Mouse (Mus musculus): ENCODE data around the gene Nphs2. TPM values are rescaled to one million over a fixed set of nuclear protein-coding genes. Genes with fewer than 3 reads are reported as not detected.

Gene Nphs2
- polyA plus RNA-seq, 1 experiment from 2014 or later, result not detected

DNA sequence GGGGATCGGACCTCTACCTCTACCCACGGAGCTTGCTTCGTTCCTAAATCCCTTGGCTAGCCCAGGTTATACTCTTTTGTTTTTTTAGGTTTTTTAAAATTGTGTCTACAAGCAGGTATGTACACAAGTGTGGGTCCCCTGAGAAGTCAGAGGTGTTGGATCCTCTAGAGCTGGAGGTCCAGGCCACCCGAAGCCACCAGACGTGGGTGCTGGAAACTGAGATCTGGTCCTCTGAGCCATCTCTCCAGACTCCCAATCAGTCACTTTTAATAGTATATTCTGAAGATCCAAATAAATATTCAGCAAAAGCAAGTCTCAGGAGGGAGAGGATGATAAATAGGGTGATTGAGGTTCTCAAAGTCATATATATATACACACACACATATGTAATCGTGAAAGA lies 20.5 kb upstream of the Nphs2 start:
- WGBS, result 95% methylated on average over 6 of the region's 6 CpGs
- no peak overlapping the region for H3K4me3 ChIP-seq
- H3K27me3 ChIP-seq (ENCODE audit: poor library complexity, severe bottlenecking), result no peaks in the 10 kb centered on the region
- no peaks in the 10 kb centered on the region for H3K36me3 ChIP-seq (replicated peaks)
- no peak overlapping the region for H3K27ac ChIP-seq
- H3K4me1 ChIP-seq, result no peaks in the 10 kb centered on the region
- no peaks in the 10 kb centered on the region for H3K9me3 ChIP-seq
- no peak for DNase-seq (ENCODE audit: extremely low spot score, low spot score)

DNA sequence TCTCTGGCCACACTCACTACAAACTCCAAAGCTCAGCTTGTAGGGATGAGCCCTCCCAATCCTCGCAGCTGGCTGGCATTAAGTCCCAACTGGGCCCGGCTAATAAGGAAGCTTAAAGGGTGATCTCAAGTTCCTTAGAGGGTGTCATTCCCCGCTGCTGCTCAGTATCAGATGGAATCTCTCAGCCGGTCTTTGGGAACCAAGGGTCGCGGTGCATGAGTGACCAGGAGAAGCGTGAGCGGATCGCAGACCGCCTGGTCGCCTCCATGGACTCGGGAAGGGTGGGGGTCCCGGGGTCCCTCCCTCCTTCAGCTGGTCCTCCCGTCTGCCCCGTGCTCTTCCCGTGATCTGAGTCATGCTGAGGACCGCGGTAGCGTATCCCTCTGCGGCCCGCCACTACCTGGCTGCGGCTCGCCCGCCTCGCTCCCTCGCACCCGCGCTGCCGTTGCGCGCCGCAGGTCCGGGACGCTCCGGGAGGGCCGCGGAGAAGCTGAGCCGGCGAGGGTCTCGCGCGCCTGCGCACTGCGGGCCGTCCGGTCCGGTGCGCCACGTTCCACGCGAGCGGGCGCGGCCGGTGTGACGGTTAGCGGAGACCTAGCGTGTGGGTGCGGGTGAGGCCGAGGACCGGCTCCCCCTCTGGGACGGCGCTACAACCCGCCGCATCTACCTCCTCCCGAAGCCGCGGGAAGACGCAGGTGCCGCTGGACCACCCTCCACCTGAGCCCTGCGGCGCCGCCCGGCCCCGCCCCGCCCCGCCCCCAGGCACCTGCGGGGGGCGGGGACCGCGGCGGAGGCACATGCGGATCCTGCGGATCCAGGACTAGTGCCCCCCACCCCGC lies 7.4 kb upstream of the Nphs2 start, which contains the start of gene Tdrd5:
Gene Tdrd5, minus strand, starts transcription at position 754 of the 839 bp plus-strand sequence.
- Histone ChIP-seq H3K4me3 (peak within 1 kb of the TSS; percentile 84), H3K4me1 (peaks cover 14% of the 10 kb centered on the region), H3K9me3 (0 out of 2 replicates have a peak, but pooled peaks cover 4% of the 10 kb centered on the region), H3K27me3 (ENCODE audit: poor library complexity, severe bottlenecking) (peaks cover 64% of the 10 kb centered on the region), H3K36me3 (replicated peaks) (no peaks in the 10 kb centered on the region), H3K27ac (peak within 1 kb of the TSS; percentile 69)
- peak; percentile 24 for DNase-seq (ENCODE audit: extremely low spot score, low spot score)
- WGBS, result under 1% methylated on average over 85 of the region's 85 CpGs

- 78% methylated on average over 1 of the region's 1 CpGs for WGBS
- no peak overlapping the region for H3K4me3 ChIP-seq
- H3K36me3 ChIP-seq (replicated peaks), result no peaks in the 10 kb centered on the region
- peaks cover 13% of the 10 kb centered on the region for H3K4me1 ChIP-seq
- peaks cover 83% of the 10 kb centered on the region for H3K27me3 ChIP-seq (ENCODE audit: poor library complexity, severe bottlenecking)
- H3K9me3 ChIP-seq, result no peaks in the 10 kb centered on the region
- no peak overlapping the region for H3K27ac ChIP-seq
- DNase-seq (ENCODE audit: extremely low spot score, low spot score), result no peak
These were observed 1.9 kb upstream of the Nphs2 start for GRCm38 (mm10) chr1:156308595-156308994.

DNA sequence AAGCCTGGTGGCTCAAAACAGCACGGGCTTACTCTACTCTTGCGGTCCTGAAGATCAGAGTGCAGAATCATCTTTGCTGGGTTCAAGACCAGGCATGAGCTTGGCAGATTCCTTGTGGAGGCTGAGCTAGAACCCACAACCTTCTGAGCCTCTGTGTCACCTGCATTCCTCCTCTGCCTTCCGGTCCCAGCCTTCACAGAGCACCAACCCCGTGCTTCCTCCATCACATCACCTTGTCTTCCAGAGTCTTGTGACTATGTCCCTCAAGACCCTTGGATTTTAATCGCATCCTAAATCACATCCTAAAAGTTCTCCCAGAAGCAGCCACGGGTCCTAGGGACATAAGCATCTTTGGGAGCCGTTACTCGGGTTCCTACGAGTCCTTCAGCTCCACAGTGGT lies 12.6 kb downstream of the Nphs2 start:
- H3K27me3 ChIP-seq (ENCODE audit: poor library complexity, severe bottlenecking), result no peaks in the 10 kb centered on the region
- no peaks in the 10 kb centered on the region for H3K9me3 ChIP-seq
- no peak overlapping the region for H3K4me3 ChIP-seq
- 91% methylated on average over 9 of the region's 9 CpGs for WGBS
- H3K4me1 ChIP-seq, result no peaks in the 10 kb centered on the region
- H3K27ac ChIP-seq, result no peak overlapping the region
- no peaks in the 10 kb centered on the region for H3K36me3 ChIP-seq (replicated peaks)
- no peak for DNase-seq (ENCODE audit: extremely low spot score, low spot score)

- H3K9me3 ChIP-seq, result no peaks in the 10 kb centered on the region
- no peaks in the 10 kb centered on the region for H3K4me1 ChIP-seq
- no peaks in the 10 kb centered on the region for H3K36me3 ChIP-seq (replicated peaks)
- H3K27me3 ChIP-seq (ENCODE audit: poor library complexity, severe bottlenecking), result no peaks in the 10 kb centered on the region
- no peak overlapping the region for H3K27ac ChIP-seq
- no peak overlapping the region for H3K4me3 ChIP-seq
- DNase-seq (ENCODE audit: extremely low spot score, low spot score), result no peak
- WGBS, result 75% methylated on average over 4 of the region's 4 CpGs
These were observed 30.3 kb downstream of the Nphs2 start for GRCm38 (mm10) chr1:156340847-156341246.

GRCm38 (mm10) chr1:156344433-156344832 lies 33.9 kb downstream of the Nphs2 start:
- no peak for DNase-seq (ENCODE audit: extremely low spot score, low spot score)

GRCm38 (mm10) chr1:156345633-156346032 lies 35.1 kb downstream of the Nphs2 start:
- no peak overlapping the region for H3K27ac ChIP-seq
- DNase-seq (ENCODE audit: extremely low spot score, low spot score), result no peak

More at GRCm38 (mm10) chr1:156344433-156344832, 33.9 kb downstream of the Nphs2 start:
- no peaks in the 10 kb centered on the region for H3K9me3 ChIP-seq
- no peaks in the 10 kb centered on the region for H3K4me1 ChIP-seq
- H3K27ac ChIP-seq, result no peak overlapping the region
- 73% methylated on average over 4 of the region's 4 CpGs for WGBS
- H3K27me3 ChIP-seq (ENCODE audit: poor library complexity, severe bottlenecking), result no peaks in the 10 kb centered on the region
- no peak overlapping the region for H3K4me3 ChIP-seq
- no peaks in the 10 kb centered on the region for H3K36me3 ChIP-seq (replicated peaks)

DNA sequence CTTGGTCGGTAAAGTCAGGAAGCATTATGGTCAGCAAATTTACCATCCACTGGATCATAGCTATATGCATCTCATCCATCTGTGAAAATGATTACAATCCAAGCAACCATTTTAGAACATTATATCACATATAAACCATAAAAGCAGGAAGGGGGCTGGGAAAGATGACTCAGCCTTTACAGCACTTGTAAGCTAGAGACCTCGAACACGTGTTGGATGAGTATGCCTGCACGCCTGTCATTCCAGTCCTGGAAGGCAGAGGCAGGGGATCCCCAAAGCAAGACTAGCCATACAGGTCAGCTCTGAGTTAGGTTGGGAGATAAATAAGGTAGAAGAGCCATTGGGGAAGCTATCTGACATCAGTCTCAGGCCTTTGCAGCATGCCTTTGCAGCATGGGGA lies 38.5 kb downstream of the Nphs2 start:
- 82% methylated on average over 4 of the region's 4 CpGs for WGBS
- no peak overlapping the region for H3K4me3 ChIP-seq
- H3K27me3 ChIP-seq (ENCODE audit: poor library complexity, severe bottlenecking), result no peaks in the 10 kb centered on the region
- no peak for DNase-seq (ENCODE audit: extremely low spot score, low spot score)
- no peaks in the 10 kb centered on the region for H3K9me3 ChIP-seq
- no peaks in the 10 kb centered on the region for H3K36me3 ChIP-seq (replicated peaks)
- no peak overlapping the region for H3K27ac ChIP-seq
- no peaks in the 10 kb centered on the region for H3K4me1 ChIP-seq

More at GRCm38 (mm10) chr1:156345633-156346032, 35.1 kb downstream of the Nphs2 start:
- Histone ChIP-seq H3K4me1 (no peaks in the 10 kb centered on the region), H3K9me3 (no peaks in the 10 kb centered on the region), H3K4me3 (no peak overlapping the region), H3K27me3 (ENCODE audit: poor library complexity, severe bottlenecking) (no peaks in the 10 kb centered on the region), H3K36me3 (replicated peaks) (no peaks in the 10 kb centered on the region)
- 91% methylated on average over 4 of the region's 4 CpGs for WGBS

DNA sequence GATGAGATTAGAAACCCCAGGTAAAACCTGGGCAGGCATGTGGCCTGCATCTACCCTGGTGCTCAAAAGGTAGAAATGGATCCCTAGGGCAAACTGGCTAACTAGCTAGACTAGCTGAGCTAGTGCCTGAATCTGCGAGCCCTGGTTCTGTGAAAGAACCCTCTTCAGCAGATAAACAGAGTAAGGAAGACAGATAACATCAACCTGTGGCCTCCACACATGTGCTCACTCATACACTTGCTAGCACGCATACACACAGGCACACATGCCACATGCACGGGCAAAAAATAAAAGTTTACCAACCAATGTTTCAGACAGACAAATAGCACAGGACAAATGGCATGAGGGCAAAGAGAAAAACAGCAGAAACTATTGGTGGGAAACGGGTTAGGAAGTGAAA lies 39.9 kb downstream of the Nphs2 start:
- WGBS, result 86% methylated on average over 4 of the region's 4 CpGs

GRCm38 (mm10) chr1:156352466-156352865 lies 41.9 kb downstream of the Nphs2 start:
- Histone ChIP-seq H3K9me3 (no peaks in the 10 kb centered on the region), H3K4me1 (no peaks in the 10 kb centered on the region), H3K4me3 (no peak overlapping the region), H3K36me3 (replicated peaks) (no peaks in the 10 kb centered on the region), H3K27me3 (ENCODE audit: poor library complexity, severe bottlenecking) (no peaks in the 10 kb centered on the region), H3K27ac (no peak overlapping the region)
- no peak for DNase-seq (ENCODE audit: extremely low spot score, low spot score)
- 90% methylated on average over 2 of the region's 2 CpGs for WGBS

More for the DNA sequence above, 39.9 kb downstream of the Nphs2 start:
- DNase-seq (ENCODE audit: extremely low spot score, low spot score), result no peak
- Histone ChIP-seq H3K9me3 (no peaks in the 10 kb centered on the region), H3K27me3 (ENCODE audit: poor library complexity, severe bottlenecking) (no peaks in the 10 kb centered on the region), H3K27ac (no peak overlapping the region), H3K36me3 (replicated peaks) (no peaks in the 10 kb centered on the region), H3K4me3 (no peak overlapping the region), H3K4me1 (no peaks in the 10 kb centered on the region)

DNA sequence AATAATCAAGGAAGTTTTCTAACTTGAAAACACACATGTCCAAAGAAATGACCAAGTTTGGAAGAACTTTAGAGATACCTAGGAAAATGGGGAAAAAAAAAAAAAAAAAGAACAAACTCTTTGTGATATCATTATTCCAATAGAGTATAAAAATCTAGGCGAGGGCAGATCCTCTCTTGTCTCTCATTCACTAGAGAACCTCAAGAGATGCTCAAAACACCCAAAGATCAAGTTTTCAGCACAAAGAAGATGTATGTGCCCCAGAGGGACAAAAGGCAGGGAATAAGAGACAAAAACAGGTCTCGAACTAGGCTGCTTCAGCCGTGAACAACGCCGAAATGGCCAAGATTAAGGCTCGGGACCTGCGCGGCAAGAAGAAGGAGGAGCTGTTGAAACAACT lies 55.2 kb downstream of the Nphs2 start, which contains the start of gene Gm2000:
Gene Gm2000, plus strand, starts transcription at position 301 of the 400 bp plus-strand sequence.
- H3K4me3 ChIP-seq, result no peak within 1 kb of the TSS
- no peaks in the 10 kb centered on the region for H3K36me3 ChIP-seq (replicated peaks)
- H3K4me1 ChIP-seq, result no peaks in the 10 kb centered on the region
- H3K9me3 ChIP-seq, result peaks cover 2% of the 10 kb centered on the region; the same call in 1 of the 2 replicates
- DNase-seq (ENCODE audit: extremely low spot score, low spot score), result no peak
- 94% methylated on average over 8 of the region's 8 CpGs for WGBS
- H3K27ac ChIP-seq, result no peak within 1 kb of the TSS
- no peaks in the 10 kb centered on the region for H3K27me3 ChIP-seq (ENCODE audit: poor library complexity, severe bottlenecking)

Measured in forebrain, embryonic 10.5 days (tissue).